Mouse (Mus musculus) cerebellum, adult 8-10 months (tissue): ENCODE measurements around the gene Kcnma1.

ENCODE experiments used
- DNase-seq: peaks from one replicate; pipeline ENCODE4 v3.0.0; 2022

The Kcnma1 gene

DNA sequence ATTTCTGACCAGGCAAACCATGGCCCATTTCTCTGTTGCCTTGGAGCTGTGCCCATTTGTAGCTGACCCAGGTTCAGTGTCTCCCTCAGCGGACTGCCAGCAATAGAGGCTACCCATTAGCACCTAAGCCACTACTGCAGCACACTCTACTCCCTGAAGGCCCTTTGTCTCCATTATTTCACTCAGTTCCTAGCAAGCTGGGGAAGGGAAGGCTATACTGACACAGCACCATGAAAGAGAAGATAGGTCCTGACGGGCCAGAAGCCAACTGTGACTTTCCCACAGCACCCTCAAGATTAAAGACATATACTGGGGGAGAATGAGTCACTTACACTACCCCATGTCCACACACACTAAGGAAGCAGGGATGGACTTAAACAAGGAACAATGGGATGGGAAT, 251.8 kb downstream of the Kcnma1 start:
- no peak for DNase-seq

DNA sequence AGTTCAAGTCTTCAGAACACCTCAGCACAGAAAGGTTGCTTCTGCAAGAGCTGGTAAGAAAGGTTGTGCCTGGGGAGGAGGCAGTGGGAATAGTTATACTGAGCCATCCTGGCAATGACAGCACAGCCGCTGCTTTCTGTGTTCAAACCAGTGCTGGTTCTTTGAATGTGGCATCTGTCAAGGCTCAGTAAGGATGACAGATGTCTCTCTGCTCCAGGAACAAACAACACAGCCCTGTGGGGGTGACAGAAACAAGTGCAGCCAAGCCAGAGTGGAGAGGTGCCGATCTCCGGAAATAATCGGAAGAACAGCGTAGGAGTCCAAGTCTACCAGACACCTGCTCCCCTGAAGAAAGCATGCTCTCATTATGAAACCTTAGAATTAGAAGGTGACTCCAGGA, 254.7 kb downstream of the Kcnma1 start:
- DNase-seq = no peak

DNA sequence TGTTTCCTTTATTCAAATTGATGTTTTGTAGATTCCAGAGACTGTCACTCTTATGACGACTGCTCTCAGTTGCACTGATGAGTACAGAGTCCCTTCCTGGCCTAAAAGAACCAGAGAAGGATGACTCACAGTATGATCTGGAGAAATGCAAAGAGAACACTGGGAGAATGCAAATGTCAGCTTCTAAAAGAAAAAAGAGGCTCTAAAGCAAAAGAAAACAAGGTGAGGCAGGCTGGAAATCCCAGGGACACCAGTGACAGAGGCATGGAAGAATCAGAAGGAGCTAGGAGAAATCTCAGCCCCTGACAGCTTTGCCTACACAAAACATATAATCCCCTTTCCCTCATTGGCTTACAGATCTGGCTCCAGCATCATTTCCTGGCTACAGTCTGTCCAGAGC, 255.9 kb downstream of the Kcnma1 start:
- no peak for DNase-seq

DNA sequence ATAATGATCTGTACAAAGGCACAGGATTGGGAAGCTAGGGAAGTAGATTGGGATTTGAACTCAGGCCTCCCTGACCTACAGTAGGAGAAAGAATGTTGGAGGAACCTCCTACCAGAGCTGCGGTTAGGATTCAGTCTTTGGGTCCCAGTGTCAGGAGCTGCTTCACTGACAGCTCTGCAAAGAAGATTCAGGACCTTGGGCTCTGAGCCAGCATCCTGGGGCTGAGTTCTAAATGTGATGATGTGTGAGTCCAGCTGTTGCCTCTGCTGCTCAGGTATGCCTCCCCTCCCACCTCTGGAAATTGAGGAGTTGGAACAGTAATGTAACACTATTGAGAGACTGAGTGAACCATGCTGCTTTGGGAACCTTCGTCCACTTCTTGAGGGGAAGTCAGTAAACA, 266.3 kb downstream of the Kcnma1 start:
- DNase-seq = no peak

DNA sequence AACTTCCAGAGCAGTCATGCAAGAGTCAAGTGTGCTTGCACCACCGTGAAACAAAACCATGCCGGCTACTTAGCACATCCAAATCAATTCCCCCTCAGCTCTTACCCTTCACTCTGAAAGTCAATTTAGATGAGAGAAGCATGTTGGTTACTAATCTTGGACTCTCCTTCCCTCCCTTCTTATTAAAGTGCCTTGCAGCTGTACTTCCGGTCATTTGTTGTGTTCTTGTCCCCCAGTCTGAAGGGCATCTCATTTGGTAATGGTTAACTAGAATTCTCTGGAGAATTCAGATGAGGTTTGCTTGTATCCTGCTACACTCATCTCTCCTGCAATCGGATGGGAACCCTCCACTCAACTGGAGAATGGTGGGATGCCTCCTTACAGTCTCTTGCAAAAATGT, 267.3 kb downstream of the Kcnma1 start:
- DNase-seq = no peak

DNA sequence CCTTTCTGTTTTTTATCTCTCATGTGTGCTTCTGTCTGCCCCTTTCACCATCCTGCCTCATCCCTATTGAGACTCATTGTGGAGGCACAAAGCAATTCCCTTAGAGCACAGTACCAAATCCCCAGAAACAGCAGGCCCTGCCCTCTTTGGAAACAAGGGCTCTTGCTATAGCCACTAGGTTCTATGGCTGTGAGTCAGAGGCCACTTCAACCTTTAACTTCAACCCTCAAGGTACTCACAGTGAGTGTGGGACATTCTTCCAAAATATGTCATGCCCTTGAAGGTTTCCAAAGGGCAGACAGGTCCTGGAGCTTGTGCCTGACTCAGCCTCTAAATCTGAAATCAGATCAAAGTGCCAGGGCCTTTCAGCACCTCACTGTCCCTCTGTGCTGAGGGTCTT, 272.8 kb downstream of the Kcnma1 start:
- DNase-seq = no peak

DNA sequence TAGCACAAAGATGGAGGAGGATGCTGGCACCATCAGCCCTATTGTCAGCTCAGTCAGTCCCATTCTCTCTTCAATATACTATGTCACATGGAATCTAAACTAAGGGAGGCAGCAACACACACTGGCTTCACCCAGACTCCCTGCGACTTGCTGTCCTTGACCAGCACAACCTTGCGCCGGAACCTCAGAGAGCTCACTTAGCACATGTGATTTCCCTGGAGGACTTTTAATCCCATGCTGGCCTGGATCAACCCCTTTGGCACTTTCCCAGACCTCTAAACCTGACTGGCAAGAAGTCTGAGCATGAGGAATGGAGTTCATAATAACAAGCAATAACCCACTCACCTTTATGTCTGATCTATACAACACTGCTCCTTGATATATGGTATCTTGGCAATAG, 280.1 kb downstream of the Kcnma1 start:
- no peak for DNase-seq

DNA sequence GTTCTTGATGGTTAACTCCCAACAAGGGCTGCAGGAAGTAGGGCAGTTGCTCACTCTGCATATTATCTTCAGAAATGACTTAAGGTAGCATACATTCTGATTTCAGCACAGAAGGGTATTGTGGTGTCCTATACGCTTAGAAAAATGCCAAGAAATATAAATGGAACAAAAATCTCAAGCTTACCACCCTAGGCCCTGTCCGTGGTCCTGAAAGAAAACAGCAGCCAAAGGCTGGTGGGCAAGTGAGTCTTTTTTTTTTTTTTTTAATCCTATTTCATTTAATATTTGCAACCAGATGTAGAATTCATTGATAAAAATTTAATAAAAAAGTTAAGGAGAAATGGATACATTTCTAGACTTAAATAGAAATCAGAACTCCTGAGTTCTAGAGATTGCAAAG, 284.9 kb downstream of the Kcnma1 start:
- DNase-seq = no peak

DNA sequence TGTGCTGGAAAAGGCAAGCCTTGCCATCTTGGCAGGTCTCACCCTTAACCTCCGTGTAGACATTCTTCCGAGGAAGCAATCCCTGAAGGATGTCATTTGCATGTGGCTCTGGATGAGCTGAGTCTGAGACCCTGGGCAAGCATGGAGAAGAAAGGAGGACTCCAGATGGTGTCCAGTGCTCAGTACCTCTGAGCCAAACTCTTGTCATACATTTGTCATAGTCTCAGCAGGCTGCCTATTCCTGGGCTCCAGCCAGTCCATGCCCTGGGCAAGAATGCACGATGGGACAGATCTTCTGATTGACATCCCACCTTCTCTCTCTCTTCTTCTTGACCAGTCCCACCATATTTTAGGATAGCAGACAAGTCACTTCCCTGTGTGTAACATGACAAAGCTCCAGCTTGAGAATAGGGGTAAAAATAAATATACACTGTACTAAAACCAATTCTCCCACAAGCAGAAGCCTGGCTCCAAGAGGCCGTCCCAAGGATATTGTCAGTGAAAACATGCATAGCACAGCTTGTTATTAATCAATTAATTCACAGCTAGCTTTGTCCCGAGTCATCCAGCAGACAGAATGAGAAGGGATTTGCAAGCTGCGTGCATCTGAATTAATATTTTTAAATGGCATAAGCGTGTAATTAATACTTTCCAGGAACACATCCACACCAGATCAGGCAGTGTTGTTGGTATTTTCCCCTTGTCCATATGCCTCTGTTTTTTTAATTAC, 290.4 kb downstream of the Kcnma1 start:
- no peak for DNase-seq

DNA sequence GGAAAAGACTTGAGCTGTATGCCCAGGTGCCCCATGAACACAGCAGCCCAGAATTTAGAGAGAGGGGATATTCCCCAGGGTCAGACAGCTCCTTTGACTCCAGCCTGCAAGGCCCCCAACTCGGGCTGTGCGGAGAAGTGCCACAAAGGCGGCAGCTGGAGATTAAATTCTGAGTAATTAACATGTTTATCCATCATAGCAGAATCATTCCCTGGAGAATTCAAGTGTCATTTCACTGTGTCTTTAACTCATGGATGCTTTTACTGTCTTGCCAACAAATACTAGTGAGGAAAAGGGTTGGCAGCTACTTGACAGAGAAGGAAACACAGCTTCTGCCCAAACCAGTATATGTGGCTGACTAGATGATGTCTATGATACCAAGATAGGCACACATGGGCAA, 295.0 kb downstream of the Kcnma1 start:
- no peak for DNase-seq

DNA sequence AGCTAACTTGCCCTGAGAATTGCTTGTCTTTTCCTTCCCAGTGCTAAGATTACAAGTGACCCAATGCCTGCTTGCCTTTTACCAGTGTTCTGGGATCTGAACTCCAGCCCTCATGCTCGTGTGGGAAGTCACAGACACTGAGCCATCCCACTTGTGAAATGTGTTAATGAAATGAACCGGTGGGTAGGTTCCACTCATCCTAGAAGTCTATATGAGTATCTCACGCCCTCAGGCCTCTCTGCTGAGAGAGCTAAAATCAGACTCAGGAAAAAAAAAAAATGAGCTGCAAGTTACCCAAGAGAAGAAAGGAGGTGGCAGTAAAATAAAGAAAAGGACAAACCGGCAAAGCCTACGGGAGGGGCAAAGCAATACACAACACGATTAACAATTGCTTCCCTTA, 295.6 kb downstream of the Kcnma1 start:
- no peak for DNase-seq

DNA sequence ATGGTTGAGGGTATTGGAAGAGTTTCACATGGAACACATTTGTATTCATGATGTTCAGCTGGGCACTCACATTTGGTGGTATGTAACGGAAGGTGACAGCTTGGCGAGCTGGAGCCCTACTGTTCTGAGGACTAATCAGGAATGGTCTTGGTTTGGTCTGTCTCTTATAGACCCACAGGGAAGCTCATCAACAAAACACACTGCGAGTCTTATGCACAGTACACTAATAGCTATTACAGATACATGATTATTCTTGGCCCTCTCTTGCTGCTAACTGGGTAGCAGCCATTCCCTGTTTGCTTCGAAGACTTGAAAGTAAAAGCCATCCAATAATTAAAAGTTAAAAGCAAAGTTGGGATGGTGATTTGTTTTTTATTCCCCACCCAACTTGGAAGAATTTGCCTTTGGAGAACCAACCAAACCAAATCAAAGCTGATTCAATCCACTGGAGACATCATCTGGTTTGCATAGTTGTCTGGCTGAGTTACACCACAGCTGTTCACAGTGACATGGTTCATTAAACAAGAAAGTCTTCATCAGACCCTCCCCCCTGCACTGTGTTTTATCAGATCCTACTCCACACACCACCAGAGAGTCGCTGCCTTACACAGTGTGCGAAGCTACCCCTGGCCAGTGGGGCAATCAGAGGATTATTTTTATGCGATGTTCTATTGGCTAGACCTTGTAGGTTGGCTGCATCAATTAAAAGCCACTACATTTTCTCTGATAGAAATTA, 299.7 kb downstream of the Kcnma1 start:
- DNase-seq = no peak

DNA sequence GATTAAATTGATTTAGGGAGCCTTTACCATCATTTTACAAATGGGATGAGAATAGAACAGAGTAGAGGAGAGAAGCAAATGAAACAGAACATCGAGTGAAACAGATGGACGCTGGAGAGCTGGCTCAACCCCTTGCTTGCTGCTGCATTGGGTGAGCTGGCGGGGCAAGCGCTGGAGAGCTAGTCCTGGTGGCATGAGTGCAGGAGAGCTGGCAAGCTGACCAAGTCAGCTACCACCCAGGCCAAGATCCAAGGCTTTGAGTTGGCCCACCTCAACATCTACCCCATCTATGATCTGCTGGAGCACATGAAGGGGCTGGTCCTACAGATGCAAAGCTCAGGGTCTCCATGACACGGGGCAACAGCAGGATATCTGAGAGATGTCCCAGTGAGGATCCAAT, 301.4 kb downstream of the Kcnma1 start:
- DNase-seq = no peak

DNA sequence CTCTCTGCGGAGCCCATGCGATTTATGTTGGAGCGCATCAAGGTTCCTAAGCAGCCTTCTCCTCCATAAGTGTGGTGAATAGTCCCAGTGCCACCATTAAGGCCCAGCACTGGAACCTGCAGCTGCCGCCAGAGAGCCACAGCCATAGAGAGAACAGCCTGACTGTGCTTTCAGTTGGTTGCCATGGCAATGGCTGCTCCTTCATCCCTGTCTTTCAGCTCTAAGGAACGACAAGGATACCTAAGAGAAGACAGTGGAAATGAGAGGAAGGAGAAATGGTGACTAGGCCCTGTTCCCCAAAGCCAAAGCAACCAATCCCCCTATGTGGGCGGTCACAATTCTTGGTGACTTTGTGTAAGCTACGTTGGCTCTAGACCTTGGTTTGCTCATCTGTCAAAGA, 303.3 kb downstream of the Kcnma1 start:
- no peak for DNase-seq

DNA sequence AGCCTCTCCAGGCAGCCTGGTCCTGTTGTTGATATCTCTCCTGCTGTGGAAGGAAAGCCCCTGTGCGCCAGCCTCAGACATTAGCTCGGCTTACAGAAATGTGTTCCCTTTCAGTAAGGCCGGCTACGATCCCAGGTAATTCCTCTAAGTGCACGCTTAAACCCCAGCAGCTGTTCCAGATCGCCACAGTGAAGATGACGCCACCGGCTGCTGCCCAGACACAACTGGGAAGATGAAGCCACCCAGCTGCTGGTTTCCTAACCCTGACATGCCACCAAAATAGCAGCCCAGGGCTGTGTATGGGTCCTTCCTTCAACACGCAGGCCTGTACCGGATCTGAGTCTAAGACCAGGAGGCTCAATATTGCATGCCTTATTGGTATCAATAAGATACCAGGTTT, 307.5 kb downstream of the Kcnma1 start:
- no peak for DNase-seq

DNA sequence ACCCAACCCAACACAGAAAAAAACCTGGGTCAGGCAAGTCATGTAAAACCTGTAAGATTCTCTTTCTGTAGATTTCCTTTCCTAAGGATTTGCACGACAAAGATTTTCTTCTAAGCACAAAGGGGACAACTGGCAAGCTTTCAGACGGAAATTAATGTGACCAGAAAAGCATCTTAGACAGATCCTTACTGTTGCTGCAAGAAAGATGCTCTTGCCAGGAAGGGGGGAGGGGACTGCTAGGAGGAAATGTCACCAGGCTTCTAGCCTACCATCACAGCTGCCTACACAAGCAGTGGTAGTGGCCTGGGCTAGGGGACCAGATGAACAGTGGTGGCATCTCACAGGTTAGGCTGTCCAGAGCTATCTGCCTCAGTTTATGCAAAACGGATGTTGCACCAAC, 308.6 kb downstream of the Kcnma1 start:
- DNase-seq = no peak

DNA sequence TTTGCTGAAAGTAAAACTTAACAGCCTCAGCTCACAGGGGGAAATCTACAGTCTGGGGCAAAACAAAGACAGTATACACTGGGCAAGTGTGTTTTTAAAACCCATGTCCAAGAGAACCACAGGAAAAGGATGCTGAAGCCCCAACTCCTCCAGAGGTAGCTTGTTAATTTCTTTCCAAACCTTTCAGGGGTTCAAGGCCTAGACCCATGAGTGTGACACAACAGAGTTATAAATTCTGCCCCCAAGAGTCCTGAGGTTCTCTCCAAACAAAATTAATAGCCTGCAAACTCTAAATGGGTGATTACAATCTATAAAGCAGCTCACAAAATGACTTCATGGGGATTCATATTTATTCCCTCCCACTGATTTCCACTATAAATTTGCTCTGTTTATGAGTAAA, 310.0 kb downstream of the Kcnma1 start:
- DNase-seq = no peak

DNA sequence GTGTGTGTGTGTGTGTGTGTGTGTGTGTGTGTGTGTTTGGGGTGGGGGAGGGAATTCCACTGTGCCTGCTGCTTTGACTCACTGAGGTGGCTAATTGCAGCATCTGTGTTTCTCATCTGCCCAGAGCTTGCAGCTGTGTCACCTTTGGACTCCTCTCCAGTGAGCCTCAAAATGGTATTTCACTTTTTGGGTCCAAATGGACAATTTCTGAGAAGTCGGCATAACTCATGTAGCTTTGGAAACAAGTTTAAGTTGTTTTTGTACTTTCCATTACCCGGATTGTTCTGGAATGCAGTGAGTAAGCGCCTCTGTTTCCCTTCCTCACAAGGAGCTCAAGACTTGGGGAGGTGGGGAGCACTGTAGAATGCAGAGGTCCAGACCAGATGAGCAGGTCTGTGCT, 317.9 kb downstream of the Kcnma1 start:
- DNase-seq = no peak

DNA sequence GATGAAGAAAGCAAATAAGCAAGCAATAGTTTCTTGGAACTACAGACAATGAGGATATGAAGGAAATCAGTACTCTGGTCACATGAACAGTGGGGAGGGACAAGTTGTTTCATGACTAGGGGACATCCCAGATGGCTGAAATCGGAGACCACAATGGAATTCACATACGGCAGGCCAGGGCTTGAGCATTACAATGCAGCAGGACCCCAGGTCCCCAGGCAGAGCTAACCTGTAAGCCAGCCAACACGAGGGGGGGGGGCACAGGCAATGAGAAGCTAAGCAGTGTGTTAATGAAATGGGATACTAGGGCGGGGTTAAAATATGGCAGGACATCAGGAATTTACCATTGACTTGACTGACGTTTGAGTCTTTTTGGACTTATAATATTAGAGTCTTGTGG, 324.6 kb downstream of the Kcnma1 start:
- no peak for DNase-seq

DNA sequence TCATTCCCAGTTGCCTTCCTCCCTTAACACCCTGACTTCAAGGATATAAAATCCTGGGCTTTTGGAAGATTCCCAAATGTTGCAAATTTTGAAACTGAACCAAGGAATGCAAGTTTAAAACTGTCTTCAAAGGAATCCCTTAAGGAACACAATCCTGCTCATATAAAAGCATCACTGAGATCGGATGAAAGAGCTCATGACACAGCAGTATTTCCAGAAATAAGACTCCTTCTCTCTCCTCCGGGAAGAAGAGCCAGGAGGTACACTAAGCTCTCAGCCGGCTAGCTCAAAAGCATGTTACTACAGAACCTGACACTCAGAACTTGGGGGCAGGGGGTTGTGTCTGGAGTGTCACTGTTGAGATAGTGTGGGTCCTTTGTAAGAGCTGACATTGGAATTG, 325.8 kb downstream of the Kcnma1 start:
- no peak for DNase-seq

DNA sequence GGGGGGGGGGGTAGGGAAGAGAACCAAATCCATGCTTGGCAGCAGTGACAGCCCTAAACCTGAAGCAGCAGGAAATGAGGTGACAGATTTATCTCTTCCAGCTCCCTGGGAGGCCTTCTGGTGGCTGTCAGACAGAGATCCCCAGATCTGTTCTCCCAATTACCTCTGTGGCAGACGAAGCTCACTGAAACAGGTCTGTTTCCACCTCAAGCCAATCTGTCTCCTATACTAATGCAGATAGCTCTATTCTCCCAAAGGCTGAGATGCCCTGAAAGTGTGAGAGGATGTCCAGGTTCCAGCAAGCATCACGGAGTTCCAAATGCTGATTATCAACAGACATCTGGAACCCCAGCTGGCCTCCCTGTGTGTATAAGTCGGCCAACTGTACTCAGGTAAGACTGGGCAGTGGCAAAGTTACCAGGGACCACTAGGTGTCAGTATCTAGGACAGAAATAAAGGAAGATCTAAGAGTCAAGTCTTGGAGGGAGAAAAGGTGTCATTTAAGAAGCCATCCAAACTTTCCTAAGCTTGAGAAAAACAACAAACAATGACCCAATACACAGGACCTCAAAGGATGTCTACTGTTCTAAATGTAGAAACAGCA, 329.7 kb downstream of the Kcnma1 start:
- DNase-seq = no peak

DNA sequence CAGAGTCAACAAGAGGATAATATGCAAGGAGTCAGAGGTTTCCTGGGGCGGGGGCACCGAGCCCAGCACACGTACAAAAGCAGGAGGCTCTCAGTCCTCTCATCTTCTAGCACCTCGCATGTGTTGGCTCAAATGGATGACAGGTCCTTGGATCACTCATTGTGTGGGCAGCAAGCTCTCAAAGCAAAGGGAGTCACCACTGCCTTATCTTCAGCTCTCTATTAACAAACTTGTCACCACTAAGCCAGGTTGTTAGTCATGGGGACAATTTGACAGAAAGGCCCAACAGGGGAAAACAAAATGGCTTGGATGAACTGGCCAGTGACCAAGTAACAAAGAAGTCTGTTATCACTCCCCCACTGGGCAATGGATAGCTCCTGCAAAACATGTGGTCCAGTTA, 331.5 kb downstream of the Kcnma1 start:
- no peak for DNase-seq

DNA sequence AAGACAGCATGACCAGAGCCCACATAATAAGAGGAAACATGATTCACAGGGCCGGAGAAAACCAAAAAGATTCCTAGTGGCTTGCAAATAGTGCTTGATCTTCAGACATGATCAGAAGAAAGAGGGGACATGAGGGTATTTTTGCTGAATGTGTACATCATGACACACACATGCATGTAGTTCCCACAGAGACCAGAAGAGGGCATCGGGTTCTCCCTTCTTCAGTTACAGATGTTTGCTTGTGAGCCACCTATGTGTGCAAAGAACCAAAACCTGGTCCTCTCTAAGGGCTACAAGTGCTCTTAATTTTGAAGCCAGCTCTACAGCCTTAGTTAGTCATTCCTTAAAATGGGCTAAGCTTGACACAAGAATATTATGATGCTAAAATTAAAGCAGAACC, 334.9 kb downstream of the Kcnma1 start:
- no peak for DNase-seq

DNA sequence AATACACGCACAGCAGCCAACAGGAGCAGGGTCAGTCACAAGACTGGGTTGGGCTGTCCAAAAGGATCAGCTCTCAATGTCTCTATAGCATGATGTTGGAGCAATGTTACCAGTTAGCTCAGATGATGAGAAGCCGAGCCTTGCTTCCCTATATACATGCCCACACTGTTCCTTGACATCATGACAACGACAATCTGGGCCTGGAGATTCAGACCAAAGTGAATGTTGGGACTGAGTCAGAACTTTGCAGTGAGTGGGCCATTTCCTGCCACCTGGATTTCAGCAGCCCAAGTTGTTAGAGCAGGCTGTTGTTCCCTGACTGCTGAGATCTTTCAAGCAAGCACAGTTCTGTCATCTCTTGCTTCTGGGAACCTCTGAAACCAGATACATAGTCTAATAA, 347.9 kb downstream of the Kcnma1 start:
- DNase-seq = no peak

DNA sequence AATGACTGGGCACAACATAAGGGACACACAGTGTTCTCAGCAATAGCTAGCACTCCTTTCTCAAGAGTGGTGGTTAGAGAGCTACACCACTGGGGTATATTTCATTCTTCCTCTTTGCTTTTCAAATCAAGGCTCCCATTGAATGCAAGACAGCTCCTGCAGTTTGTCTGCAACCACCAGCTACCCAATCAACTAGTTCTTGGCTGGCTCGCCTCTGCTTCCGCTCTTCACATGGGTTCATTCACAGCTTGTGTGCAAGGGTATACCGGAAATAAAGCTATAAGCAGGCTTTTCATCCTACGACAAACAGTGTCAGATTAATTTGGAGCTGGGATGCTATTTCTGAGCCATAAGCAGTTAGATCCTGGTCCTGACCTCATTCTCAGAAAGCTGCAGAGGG, 362.6 kb downstream of the Kcnma1 start:
- DNase-seq = no peak
